Mouse (Mus musculus) T-helper 1 cell (primary cell): ENCODE data around the gene Slc15a1.

ENCODE experiments used
- in situ Hi-C: fragments of 300-600 bp; cut with MboI, MseI; formaldehyde crosslinking; loops from one replicate; pipeline ENCODE4 v1.15.1; 2025; ENCODE audit warnings: high pct_unique_total_duplicates

Gene Slc15a1

DNA sequence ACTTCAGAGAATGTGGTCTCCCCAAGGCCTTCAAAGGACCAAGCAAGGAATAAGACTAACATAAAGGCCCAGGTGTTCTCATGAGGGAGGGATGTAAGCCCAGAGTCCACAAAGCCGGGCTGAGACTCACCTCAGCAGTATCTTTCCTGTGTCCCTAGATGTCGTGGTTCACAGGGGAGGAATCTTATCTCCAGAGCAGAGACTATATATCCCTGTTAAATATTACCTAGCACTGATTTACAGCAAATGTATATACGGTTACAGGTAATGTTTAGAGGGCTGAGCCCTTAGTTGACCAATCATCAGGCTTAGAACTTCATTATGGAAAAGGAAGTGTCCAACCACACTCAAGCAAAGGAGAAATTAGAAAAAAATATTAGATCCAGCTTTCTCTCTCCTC lies 11.3 kb downstream of the Slc15a1 start:
- in situ Hi-C loops = no loop called here

DNA sequence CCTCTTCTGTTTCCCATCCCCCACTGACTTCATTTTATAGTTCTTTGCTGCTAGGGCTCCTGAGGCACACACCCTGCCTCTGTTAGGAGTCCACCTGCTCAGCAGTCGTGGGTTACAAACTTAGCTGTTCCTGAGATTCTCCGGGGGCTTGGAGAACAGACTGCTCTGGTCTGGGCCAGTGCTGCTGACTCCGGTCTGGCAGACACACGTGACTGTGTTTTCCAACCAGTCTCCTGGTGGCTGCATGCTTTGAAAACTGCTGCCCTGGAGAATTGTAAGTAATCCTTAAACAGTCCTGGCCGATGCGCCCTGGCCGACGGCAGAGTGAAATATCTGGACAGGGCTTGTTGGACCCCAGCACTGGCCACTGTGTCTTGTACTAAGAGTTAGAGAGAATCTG lies 12.7 kb downstream of the Slc15a1 start:
- in situ Hi-C loops = no loop called here

GRCm38 (mm10) chr14:121485722-121486121 lies 19.3 kb downstream of the Slc15a1 start:
- in situ Hi-C loops = no loop called here

GRCm38 (mm10) chr14:121484436-121484835 lies 20.6 kb downstream of the Slc15a1 start:
- in situ Hi-C loops = no loop called here

DNA sequence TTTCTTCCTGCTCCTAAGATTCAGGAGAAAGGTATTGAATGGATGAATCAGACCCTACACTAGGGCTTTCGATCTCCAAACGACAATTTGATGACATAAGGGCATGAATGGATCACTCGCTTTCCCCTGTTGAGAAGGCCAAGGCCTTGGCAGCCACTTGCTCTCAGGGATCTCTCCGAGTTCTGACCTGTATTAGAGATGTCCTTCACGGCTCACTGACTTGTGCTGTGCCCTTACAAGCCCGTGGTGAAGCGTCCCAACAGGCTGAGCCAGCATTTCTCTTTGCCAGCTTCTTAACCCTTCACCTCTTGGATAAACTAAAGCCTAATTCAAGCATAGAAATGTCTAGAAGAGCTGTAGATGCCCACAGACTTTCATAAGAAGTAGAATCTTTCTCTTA lies 22.9 kb downstream of the Slc15a1 start:
- in situ Hi-C loops = no loop called here

GRCm38 (mm10) chr14:121481591-121481990 lies 23.5 kb downstream of the Slc15a1 start:
- in situ Hi-C loops = no loop called here

DNA sequence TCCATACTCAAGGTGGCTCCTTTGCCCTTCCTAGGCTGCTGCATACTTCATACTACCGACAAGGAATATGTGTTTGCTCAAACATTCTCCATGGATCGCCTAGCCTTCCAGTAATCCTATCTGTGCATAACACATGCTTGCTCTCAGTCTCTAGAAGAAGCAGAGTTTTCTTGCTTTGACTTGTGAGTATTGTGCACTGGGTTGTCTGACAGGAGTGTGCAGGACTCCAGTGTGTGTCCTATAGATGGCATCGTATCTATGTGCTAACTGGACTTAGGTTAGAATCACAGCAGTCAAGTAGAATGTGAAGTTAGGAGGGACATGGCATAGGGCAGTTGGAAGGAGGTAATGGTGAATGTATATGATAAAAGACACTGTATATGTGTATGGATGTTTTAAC lies 26.0 kb downstream of the Slc15a1 start:
- in situ Hi-C loops = no loop called here

DNA sequence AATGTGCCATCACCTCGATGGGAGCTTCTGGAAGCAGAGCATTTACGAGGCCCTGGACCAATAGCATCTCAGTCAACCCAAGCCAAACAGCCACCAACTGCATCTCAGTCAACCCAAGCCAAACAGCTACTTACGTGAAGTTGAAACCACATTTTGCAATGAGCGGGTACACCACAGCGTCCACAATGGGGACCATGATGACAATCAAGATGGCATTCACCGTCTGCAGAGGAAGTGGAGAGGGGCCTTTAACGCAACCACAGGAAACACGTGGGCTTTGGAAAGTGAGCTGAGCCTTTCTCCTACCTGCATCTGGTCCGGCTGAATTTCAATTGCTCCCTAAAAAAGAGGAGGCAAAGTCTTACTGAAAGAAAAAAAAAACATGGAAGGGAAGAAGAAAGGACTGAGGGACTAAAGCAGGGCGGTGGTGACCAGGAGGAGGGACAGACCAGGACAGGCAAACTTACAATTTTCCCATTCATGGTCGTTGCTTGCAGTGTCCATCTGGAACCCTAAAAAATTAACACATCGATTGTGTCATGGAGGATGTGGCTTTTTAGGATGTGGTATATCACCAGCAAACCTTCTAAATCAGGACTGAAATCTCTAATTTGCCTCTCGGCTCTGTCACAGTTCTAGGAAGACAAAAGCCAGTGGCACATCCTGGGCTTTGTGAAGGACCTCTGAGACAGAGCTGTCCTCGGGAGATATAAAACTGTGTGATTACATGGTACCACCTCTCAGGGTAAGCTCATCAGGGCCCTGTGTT lies 26.9 kb downstream of the Slc15a1 start:
- in situ Hi-C loops = no loop called here

- in situ Hi-C loops = no loop called here
These were observed 31.2 kb downstream of the Slc15a1 start for GRCm38 (mm10) chr14:121473869-121474268.

GRCm38 (mm10) chr14:121471545-121472121 lies 33.4 kb downstream of the Slc15a1 start:
- in situ Hi-C loops = no loop called here

DNA sequence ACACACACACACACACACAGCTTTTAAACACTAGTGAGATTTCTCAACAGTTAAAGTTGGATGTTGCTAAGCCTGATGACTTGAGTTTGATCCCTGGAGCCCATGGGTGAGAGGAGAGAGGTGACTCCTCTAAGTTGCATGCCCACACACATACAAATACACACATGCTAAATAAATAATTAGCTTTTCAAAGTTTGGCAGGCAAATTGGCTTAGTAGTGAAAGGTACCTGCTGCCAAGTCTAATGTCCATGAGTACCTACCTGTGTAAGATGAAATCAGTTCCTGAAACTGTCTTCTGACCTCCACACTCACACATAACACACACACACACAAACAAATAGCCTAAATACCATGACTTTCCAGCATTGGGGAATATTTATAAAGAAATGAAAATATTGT lies 35.5 kb downstream of the Slc15a1 start:
- in situ Hi-C loops = no loop called here

DNA sequence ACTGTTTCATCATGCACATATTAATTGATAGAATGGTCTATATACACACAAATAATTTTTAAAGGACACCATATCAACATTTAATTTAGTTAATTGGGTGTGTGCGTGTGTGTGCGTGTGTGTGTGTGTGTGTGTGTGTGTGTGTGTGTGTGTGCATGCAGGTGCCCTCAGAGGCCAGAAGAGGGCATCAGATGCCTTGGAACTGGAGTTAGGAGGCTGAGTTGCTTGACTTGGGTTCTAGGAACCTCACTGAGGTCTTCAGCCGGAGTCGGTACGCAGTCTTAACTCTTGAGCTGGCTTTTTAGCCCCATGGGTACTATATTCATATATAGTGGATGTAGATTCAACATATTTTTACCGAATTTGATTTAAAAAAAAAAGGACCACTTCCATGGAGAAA lies 37.4 kb downstream of the Slc15a1 start:
- in situ Hi-C loops = no loop called here

DNA sequence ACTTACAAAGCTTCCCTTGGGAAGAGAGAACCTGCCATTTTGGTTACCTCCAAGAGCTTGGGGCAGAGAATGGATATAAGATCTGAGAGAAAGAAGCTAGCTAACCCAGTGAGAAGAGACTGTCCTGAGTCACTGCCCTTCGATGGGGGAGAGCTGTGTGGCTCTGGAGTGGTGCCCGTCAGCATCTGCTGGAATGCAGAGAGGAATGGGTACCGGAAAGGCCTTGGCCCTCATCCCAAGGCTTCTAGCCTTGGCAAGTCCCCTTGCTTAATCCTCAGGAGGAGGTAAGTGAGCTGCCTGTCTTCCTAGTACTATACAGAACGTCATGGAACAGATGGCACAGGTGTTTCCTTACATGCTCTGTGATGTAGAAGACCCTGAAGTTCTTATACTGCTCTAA lies 38.6 kb downstream of the Slc15a1 start:
- in situ Hi-C loops = no loop called here

- in situ Hi-C loops = no loop called here
These were observed 40.7 kb downstream of the Slc15a1 start for GRCm38 (mm10) chr14:121464318-121464717.

DNA sequence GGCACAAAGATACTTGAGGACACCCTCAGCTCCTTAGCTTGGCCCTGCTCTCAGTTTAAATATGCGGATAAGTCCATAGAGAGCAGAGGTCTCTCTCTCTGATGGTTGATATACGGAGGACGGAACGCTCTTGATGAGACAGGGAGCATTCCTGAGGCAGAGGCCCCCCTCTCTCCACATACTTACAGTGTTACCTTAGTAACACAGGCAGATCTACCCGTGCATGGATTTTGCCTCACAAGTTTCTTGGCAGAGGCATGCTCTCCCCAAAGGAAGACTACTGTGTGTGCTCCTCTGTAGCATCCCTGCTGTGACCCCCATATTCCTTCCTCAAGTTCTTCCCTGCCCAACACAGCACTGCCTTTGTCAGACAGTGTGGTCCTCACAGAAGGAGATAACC lies 42.3 kb downstream of the Slc15a1 start:
- in situ Hi-C loops = no loop called here

- in situ Hi-C loops = no loop called here
These were observed 44.1 kb downstream of the Slc15a1 start for GRCm38 (mm10) chr14:121460966-121461365.

- in situ Hi-C loops = no loop called here
These were observed 46.5 kb downstream of the Slc15a1 start for GRCm38 (mm10) chr14:121458521-121458920.

GRCm38 (mm10) chr14:121457536-121457935 lies 47.5 kb downstream of the Slc15a1 start:
- in situ Hi-C loops = no loop called here

DNA sequence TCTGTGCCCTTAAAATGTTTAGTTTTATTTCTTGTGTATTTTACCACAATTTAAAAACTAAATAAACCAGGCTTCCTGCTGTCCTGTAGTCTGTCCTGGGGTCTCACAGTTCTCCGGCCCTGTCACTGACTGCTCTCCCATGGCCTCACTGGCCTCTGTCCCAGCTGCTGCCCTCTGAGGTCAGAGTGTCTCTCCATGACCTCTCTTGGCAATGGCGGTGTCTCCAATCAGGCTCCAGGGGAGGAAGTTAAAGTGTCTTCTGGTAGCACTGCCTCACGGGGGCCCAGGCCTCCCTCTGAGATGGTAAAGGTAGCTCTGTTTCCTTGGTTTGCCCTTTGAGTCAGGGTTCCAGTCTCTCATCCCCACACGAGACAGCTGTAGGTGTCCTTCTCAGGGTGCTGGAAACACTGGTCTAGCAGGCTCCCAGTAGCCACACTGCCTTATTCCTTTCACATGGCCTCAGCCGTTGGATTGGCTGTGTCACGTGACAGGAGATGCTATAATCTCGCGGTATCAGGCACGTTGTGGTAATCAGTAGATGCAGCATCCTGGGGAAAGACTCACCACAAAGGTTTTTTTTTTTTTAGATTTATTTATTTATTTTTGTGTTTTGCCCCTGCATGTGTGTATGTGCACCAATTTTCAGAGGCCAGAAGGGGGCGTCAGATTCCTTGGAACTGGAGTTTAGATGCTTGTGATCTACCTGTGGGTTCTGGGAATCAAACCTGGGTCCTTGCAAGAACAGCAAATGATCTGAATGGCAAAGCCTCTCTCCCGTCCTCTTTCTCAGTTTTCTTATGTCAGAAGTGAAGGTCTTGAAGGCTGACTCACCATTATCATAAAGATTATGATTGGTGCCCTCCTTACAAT lies 48.4 kb downstream of the Slc15a1 start:
- in situ Hi-C loops = no loop called here

DNA sequence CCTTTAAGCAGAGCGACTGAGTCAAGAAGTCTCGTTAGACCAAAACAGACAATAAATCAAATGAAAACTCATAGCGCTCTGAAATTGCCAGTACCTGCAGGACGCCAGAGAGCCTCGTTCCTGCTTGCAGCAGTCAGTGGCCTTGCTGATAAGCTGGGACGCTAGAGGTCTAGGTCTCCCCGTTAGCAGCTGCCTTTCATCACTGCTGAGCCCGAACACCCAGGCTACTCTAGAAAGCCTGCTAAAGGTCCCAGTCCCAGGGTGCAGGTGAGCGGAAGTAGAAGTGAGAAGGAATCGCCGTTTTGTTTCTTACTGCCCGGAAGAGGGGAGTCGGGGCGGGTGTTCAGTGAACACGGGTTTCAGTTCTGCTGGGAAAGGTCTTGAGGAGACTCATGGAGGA lies 49.1 kb downstream of the Slc15a1 start:
- in situ Hi-C loops = no loop called here

DNA sequence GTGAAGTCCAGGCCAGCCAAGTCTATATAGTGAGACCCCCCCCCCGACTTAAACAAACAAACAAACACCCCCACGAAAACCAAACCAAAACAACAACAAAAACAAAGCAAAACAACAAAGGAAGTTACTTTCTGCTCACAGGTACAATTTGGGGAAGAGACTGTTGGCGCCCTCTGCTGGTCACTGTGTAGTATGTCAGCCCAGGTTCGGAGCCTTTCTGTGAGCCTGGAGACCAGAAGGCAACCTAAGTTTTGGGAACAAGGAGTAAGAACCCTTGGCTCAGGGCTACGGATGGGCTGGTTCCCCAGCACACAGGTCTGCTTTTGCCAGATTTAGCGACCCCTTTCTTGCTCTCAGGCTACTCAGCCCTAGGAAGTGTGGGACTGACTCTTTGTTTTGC lies 49.5 kb downstream of the Slc15a1 start:
- in situ Hi-C loops = no loop called here

DNA sequence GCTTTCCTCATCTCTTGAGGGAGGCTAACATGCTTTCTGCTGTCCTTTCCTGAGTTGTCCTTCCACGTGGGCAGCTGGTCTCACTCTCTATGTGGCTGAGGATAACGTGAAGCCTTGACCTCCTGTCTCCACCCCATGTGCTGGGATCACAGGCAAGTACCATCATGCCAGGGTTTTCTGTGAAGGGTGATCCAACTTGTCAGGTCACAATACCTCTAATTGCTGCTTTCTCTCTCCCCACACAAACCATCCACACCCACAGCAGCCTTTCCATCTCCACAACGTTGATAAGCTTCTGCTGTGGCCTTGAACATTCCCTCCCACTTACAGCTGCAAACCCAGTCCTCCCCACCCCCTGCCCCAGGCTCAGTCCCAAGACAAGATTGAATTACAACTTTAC lies 51.9 kb downstream of the Slc15a1 start:
- in situ Hi-C loops = loop anchor here (5.0 kb wide), 1 partner anchor 176 kb away; no protein-coding TSS in a partner anchor
